Mouse (Mus musculus): ENCODE results near the gene Gria4.
"Not testable (repeated sequence)": the region's sequence is repeated elsewhere in the genome, so short reads cannot be mapped to it uniquely, and the experiment has no call there.

Gria4 gene

GRCm38 (mm10) chr9:4795544-4796288, at the start of gene Gria4:
Gene Gria4 (minus strand): TSS chr9:4796234.
- peak; percentile 23 to 44 for DNase-seq

GRCm38 (mm10) chr9:4810941-4811340, 14.9 kb upstream of the Gria4 start:
- DNase-seq = not testable (repeated sequence)

- DNase-seq = no peak
Measured at GRCm38 (mm10) chr9:4803151-4803755, 7.2 kb upstream of the Gria4 start.

GRCm38 (mm10) chr9:4797396-4797795, 1.4 kb upstream of the Gria4 start:
- no peak for DNase-seq

- DNase-seq = no peak
Measured at GRCm38 (mm10) chr9:4796289-4796645, 233 bp upstream of the Gria4 start.

- no peak for DNase-seq
Measured at GRCm38 (mm10) chr9:4795075-4795474, 959 bp downstream of the Gria4 start.

GRCm38 (mm10) chr9:4794411-4794810, 1.6 kb downstream of the Gria4 start:
- DNase-seq = no peak

- not testable (repeated sequence) for DNase-seq
Measured at GRCm38 (mm10) chr9:4749407-4749806, 46.6 kb downstream of the Gria4 start.

GRCm38 (mm10) chr9:4714086-4714485, 81.9 kb downstream of the Gria4 start:
- DNase-seq = no peak

- no peak for DNase-seq
Measured at GRCm38 (mm10) chr9:4712367-4712766, 83.7 kb downstream of the Gria4 start.

GRCm38 (mm10) chr9:4687149-4687548, 108.9 kb downstream of the Gria4 start:
- no peak for DNase-seq

- DNase-seq = no peak
Measured at GRCm38 (mm10) chr9:4680244-4680643, 115.8 kb downstream of the Gria4 start.

- DNase-seq = no peak
Measured at GRCm38 (mm10) chr9:4679099-4679498, 116.9 kb downstream of the Gria4 start.

- DNase-seq = no peak
Measured at GRCm38 (mm10) chr9:4665691-4666090, 130.3 kb downstream of the Gria4 start.

GRCm38 (mm10) chr9:4662421-4662820, 133.6 kb downstream of the Gria4 start:
- DNase-seq = no peak

GRCm38 (mm10) chr9:4658951-4659350, 137.1 kb downstream of the Gria4 start:
- DNase-seq = no peak

GRCm38 (mm10) chr9:4654333-4654732, 141.7 kb downstream of the Gria4 start:
- no peak for DNase-seq

GRCm38 (mm10) chr9:4639192-4639900, 156.7 kb downstream of the Gria4 start:
- no peak for DNase-seq

GRCm38 (mm10) chr9:4631910-4632309, 164.1 kb downstream of the Gria4 start:
- no peak for DNase-seq

- DNase-seq = no peak
Measured at GRCm38 (mm10) chr9:4615286-4615685, 180.7 kb downstream of the Gria4 start.

GRCm38 (mm10) chr9:4605354-4605753, 190.7 kb downstream of the Gria4 start:
- DNase-seq = no peak

GRCm38 (mm10) chr9:4604236-4604635, 191.8 kb downstream of the Gria4 start:
- no peak for DNase-seq

- no peak for DNase-seq
Measured at GRCm38 (mm10) chr9:4601788-4602187, 194.2 kb downstream of the Gria4 start.

GRCm38 (mm10) chr9:4573596-4573995, 222.4 kb downstream of the Gria4 start:
- DNase-seq = no peak

Data from kidney, postnatal 25 days (tissue).